Mouse (Mus musculus): Measurements from ENCODE around the gene Bscl2.

The Bscl2 gene

GRCm38 (mm10) chr19:8837251-8837791, at the start of gene Bscl2:
Gene Bscl2 (plus strand): TSS chr19:8837467.
- in situ Hi-C loops (cut with MboI, MseI): no loop called here

DNA sequence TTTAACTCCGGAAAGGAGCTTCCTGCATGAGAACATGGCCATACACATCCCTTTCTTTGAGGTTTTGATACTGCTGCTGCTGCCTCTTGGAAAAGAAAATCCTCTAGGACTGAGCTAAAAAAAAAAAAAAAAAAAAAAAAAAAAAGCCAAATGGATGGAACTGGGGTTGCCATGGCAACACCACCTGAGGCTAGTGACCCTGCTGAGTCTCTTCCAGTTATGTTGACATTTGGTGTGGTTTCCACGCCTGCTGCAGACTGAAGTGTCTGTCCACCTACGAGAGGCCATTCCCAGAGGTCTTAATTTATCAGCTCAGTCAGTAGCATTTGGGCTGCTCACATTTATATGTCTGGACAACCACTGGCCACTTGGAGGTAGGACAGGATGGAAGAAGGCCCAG, 48.7 kb upstream of the Bscl2 start:
- in situ Hi-C loops (cut with MboI, MseI): no loop called here

DNA sequence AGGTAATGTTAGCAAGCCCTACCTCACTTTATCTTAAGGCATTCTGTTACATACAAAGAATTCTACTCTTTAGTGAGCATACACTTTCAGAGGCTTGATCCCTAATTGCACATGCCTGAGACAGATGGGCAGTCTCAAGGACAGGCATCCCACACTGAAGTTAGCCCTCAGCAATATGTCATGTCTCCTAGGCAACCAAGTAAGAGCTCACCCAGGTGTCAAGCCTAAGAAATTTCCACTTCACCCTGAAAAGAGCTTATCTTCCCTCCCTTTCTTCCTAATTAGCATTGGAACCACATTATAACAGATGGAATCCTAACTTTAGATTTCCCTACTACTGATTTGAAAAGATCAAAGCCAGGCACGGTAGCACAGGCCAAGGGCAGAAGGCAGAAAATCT, 48.1 kb upstream of the Bscl2 start:
- in situ Hi-C loops (cut with MboI, MseI): no loop called here

DNA sequence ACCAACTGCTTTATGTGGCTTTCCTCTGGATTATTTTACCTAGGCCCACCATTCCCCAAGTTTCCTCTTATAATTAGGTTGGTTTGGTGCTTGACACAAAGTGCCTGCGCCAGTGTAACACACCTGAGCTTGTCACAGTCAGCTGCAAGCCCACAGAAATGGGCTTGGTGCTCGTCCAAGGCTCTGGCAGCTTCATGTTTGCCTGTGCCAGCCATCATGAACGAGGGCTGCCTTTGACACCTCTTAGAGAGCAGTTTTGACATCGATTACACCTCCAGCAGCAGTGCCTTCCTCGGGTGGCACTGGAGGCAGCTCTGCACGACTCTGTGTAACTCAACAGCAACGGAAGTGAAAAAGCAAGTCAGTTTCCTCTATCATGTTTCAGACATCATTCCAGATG, 47.1 kb upstream of the Bscl2 start:
- in situ Hi-C loops (cut with MboI, MseI): no loop called here

DNA sequence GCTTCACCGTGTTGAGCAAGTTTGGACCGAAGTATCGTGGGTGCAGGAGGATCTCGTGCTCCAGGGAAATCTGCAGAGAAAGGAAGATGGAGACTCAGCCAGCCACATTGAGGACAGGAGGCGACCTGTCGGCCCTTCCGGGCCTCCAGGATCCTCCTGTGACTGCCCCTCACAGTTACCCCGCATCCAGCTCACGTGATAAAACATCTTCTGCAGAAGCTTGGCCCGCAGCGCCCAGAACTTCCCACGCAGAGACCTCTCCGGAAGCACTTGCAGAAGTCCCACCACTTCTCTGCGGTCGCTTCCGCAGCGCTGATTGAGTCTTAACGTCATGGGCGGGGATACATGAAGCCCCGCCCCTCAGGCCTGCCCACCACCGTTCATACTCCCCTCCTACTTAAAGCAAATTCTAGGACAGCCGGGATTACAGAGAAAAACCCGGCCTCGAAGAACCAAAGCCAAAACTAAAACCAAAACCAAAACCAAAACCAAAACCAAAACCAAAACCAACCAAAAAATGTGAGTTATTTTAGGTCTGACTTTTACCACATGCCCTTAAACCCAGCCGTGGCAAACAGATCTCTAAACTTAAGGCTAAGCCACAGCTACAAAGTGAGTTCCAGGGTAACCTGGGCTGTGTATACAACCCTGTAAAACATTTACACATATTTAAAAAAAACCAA, 38.9 kb upstream of the Bscl2 start, which contains the start of gene Polr2g:
Polr2g (minus strand) TSS at position 314 of the 683 bp plus-strand sequence.
- in situ Hi-C loops (cut with MboI, MseI): no loop called here

- in situ Hi-C loops (cut with MboI, MseI): no loop called here
These were observed 38.3 kb upstream of the Bscl2 start for GRCm38 (mm10) chr19:8798947-8799315.

DNA sequence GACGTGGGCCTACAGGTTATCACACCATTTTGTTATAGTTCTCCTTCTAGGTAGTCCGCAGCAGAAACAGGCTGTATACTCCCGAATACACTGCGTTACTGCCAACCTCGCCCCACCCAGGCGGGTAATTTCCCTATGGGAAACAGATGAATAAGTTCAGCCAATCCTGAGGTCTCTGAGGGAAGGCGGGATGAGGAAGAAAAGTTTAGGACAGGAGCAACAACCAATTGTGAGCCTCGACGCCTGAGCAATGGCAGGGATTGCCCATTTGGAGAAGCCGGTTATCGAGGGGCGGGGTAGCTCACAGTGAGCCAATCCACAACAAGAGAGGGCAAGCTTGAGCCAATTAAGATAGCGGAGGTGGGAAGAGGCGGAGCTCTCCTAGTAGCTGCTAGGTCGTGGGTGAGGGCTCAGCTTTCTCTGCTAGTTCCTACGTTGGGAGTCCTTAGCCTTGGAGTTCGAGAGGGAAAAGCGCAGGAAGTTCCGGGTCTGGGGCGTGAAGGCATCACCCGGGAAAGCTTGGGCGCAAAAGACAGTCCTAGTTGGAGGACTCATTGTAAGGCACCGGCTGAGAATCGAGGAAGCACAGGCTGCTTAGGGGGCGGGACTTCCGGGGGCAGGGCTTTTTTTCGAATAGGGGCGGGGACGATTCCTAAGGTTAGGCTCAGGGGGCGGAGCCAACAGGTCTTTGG, 35.0 kb upstream of the Bscl2 start, which contains the start of gene Zbtb3:
Zbtb3 (plus strand) TSS at position 426 of the 692 bp plus-strand sequence.
- in situ Hi-C loops (cut with MboI, MseI): no loop called here

DNA sequence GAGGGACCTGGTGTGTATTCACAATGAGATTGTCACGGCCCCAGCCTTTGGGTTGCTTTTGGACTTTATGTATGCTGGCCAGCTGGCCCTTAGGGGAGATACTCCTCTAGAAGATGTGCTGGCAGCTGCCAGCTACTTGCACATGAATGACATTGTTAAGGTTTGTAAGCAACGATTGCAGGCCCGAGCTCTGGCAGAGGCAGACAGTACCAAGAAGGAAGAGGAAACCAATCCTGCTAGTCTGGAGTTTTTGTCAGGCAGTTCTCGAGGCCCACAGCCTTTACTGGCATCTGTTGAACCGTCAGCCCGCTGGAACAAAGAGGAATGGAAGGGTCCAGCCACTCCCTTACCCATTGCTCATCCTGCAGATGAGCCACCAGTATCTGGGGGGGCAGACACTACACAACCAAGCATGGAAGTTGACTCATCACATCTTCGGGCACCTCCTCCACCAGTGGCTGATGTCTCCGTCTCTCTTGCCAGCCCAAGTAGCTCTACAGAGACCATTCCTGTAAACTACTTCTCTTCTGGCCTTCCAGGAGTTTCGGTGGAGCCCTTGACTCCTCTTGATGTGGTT, 34.0 kb upstream of the Bscl2 start:
- in situ Hi-C loops (cut with MboI, MseI): no loop called here

DNA sequence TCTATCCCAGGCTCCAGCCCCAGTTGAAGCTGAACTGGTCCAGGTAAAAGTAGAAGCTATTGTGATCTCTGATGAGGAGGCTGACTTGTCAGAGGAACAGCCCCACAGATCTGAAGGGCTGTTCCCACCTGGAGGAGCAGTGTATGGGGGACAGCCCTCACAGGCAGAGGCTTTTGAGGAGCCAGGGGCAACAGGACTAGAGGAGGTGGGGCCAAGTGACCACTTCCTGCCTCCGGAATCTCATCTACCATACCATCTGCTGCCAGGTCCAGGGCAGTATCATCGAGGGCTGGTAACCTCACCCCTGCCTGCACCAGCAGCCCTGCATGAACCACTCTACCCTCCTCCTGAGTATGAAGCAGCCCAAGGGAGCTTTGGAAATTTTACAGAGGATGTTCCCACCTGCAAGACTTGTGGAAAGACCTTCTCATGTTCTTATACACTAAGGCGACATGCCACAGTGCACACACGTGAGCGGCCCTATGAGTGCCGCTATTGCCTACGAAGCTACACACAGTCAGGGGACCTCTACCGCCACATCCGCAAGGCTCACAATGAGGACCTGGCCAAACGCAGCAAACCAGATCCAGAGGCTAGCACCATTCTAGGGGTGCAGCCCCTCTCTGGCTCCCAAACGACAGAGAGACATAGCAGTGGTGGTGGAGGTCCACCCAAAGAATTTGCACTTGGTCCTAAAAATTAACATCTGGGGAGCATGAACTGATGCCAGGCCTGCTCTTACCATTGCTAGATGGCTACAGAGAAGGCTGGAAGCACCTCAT, 33.2 kb upstream of the Bscl2 start:
- in situ Hi-C loops (cut with MboI, MseI): no loop called here

GRCm38 (mm10) chr19:8806810-8807209, 30.5 kb upstream of the Bscl2 start:
- in situ Hi-C loops (cut with MboI, MseI): no loop called here

DNA sequence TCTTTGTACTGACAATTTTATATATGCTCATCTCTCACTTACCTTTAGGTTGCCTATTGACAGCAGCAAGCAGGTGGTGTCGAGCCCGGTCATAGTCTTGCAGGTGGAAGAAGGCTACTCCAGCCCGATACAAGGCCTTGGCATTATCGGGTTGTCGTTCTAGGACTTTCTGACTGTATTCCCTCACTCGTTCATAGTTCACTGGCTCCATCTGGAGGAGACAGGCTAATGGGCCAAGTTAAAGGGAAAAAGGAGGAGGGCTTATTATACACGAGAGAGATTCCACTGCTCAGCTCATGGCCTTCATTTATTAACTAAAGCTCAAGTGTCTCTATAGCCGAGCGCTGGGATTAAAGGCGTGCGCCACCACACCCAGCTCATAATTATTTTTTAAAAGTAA, 21.5 kb upstream of the Bscl2 start:
- in situ Hi-C loops (cut with MboI, MseI): no loop called here

DNA sequence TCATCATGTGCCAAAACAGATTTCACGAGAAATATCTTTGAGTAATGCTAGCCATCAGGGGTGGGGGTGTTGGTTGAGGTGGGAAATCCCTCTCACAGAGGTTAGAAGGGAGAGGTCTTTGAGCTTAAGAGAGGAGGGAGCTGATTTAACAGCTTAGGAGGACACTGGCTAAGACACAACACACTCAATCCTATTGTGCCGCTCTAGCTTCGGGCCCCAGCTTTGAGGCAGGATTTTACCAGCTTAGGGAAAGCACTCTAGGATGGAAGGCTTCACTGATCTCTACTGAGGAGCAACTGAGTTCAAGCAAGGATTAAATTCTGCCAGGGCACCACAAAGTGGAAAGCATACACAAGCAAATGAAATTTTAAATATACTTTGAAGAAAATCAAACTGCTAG, 20.3 kb upstream of the Bscl2 start:
- in situ Hi-C loops (cut with MboI, MseI): no loop called here

DNA sequence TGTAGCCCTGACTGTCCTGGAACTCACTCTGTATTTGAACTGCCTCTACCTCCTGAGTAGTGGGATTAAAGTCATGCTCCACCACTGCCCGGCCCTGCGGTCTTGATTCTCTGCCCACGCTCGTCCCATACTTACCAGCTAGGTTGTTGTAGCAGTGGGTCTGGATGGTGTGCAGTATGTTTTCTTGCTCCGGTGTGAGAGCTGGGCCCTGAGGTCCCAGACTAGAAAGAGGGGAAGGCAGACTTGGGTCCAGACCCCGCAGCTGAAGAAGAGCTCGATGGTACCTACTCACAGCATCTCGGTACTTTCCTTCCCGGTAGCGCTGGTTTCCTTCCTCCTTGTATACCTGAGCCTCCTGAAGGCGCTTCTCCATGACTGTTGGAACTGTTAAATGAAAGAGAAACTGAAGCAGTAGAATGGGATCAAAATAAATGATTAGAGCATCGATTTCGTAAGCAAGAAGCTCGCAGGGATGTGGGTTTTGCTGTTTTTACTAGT, 18.9 kb upstream of the Bscl2 start:
- in situ Hi-C loops (cut with MboI, MseI): no loop called here

- in situ Hi-C loops (cut with MboI, MseI): no loop called here
These were observed 18.3 kb upstream of the Bscl2 start, which contains the start of gene Ttc9c for GRCm38 (mm10) chr19:8818801-8819595. Gene Ttc9c (minus strand): TSS chr19:8819333.

DNA sequence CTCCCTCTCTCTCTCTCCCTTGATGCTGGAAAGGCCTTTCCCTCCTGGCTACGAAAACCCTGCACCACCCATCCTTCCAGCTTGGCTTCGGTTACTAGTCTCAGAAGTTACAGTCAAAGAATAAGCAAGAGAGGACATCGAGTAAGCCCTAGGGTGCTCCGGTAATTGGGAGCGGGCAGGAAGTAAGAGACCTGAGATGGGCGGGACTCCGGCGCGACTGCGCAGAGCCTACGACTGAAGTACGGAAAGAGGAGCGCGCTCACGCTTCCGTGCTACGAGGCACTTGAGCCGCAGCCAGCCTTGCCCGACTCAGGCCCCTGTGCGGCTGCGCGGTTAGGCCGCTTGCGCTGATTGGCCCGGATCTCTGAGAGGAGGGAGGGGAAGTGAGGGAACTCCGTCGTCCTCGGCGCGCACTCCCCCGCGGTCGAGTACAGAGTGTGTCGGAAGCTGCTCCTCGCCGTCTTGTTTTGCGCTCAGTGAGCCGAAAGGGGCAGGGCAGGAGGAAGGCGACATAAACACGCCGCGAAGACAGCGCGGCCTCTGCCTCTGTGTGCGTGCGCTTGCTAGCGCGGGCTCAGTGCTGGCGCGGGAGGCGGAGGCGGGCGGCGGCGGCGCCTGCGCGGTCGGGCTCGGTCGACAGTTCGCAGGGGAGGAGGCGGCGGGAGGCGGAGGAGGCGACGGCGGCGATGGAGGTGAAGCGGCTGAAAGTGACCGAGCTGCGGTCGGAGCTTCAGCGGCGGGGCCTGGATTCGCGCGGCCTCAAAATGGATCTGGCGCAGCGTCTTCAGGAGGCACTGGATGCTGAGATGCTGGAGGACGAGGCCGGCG, 17.5 kb upstream of the Bscl2 start, which contains the start of gene Hnrnpul2:
Hnrnpul2 (plus strand) TSS at position 415 of the 828 bp plus-strand sequence.
- in situ Hi-C loops (cut with MboI, MseI): loop anchor here (5.0 to 10.0 kb wide), 2 partner anchors 47 to 85 kb away; no protein-coding TSS in a partner anchor

- in situ Hi-C loops (cut with MboI, MseI): loop anchor here (5.0 to 10.0 kb wide), 2 partner anchors 47 to 84 kb away; no protein-coding TSS in a partner anchor
These were observed 16.8 kb upstream of the Bscl2 start for GRCm38 (mm10) chr19:8820424-8820956.

GRCm38 (mm10) chr19:8821146-8821545, 16.1 kb upstream of the Bscl2 start:
- in situ Hi-C loops (cut with MboI, MseI): loop anchor here (5.0 to 10.0 kb wide), 2 partner anchors 46 to 84 kb away; no protein-coding TSS in a partner anchor

- in situ Hi-C loops (cut with MboI, MseI): loop anchor here (5.0 to 10.0 kb wide), 2 partner anchors 45 to 82 kb away; no protein-coding TSS in a partner anchor
These were observed 14.6 kb upstream of the Bscl2 start for GRCm38 (mm10) chr19:8822696-8823095.

GRCm38 (mm10) chr19:8829660-8830059, 7.6 kb upstream of the Bscl2 start, which contains the start of gene AC129217.1:
Gene AC129217.1 (plus strand): TSS chr19:8829773.
- in situ Hi-C loops (cut with MboI, MseI): loop anchor here (10.0 kb wide), 1 partner anchor 75 kb away; no protein-coding TSS in a partner anchor

All from T-helper 2 cell (primary cell).